Mouse (Mus musculus): ENCODE results near the gene Zfp960.
"Not testable (repeated sequence)": the region's sequence is repeated elsewhere in the genome, so short reads cannot be mapped to it uniquely, and the experiment has no call there.

Zfp960 gene

DNA sequence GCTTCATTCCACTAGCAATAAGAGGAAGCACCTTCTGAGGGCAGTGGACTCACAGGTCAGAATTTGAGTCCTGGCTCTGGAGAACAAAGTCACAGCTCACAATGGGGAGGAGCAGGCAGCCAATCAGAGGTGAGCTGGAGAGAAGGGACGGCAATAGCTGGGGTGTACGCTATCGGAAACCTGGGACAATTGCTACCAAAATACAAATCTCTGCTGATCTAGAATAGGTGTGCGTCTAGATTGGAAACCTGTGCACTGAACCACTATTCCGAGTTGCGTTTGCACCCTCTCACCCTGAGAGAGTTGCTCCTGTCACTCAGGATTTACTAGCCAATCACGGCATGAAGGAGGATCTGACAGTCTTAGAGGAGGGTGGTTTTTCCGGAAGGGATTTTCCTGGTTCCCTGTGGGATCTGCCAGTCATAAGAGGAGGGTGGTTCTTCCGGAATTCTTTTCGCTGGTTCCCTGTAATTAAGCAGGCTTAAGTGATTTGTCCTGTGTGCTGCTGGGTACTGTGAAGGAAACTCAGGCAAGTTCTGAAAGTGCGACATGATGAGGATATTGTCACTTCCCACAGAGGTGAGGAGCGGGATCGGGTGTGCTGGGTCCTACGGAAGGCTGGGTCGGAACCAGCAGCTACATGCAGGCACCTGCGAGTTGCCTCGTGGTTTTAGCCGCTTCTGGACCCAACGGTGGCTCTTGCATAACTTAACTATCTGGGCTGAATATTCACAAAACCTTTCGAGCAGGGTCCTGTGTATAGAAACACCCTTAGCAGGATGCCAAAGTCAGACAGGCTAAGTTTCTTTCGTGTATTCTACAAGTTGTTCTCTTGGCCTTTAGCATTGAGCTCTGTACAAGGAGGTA lies at the start of gene Zfp960:
TSS of gene Zfp960 (plus strand) at position 486 of the 867 bp plus-strand sequence.
- in situ Hi-C loops (cut with MboI, MseI) = not testable (repeated sequence)

GRCm38 (mm10) chr17:17018071-17018470 lies 45.8 kb upstream of the Zfp960 start:
- in situ Hi-C loops (cut with MboI, MseI) = loop anchor here (5.0 kb wide), 1 partner anchor 224 kb away; no protein-coding TSS in a partner anchor

DNA sequence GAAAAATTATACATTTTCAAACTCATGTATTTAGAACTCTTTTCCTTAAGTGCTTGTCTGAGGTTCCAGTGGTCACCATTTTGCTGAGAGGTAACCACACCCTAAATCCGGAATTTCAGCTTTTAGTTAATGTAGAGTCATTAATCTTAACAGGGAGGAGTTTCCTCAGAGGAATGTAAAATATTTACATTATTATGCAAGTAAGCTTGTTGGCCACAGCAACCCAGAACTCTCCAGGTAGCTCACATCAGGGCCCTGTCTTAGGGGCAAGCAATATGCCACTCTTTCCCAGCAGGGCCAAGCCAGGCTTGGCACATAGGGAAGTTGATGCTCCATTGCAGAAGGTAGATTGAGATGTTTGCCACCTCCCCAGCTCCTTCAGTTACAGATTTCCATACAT lies 4.3 kb upstream of the Zfp960 start:
- in situ Hi-C loops (cut with MboI, MseI) = not testable (repeated sequence)

DNA sequence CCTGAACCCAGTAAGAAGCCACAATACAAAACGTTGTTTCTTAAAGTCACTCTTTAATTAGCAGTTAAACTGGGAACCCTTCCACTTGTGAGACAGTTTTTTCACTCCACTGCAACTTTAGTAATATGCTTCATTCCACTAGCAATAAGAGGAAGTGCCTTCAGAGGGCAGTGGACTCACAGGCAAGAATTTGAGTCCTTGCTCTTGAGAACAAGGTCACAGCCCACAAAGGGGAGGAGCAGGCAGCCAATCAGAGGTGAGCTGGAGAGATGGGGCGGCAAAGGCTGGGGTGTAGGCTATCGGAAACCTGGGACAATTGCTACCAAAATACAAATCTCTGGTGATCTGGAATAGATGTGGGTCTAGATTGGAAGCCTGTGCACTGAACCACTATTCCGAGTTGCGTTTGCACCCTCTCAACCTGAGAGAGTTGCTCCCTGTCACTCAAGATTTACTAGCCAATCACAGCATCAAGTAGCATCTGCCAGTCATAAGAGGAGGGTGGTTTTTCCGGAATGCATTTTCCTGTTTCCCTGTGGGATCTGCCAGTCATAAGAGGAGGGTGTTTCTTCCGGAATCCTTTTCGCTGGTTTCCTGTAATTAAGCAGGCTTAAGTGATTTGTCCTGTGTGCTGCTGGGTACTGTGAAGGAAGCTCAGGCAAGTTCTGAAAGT lies 57.1 kb downstream of the Zfp960 start, which contains the start of gene Zfp97:
TSS of gene Zfp97 (plus strand) at position 586 of the 673 bp plus-strand sequence.
- in situ Hi-C loops (cut with MboI, MseI) = loop anchor here (5.0 kb wide), 1 partner anchor 61 kb away; no protein-coding TSS in a partner anchor

Data from T-helper 2 cell (primary cell).